Mouse (Mus musculus): Measurements from ENCODE around the gene Fam32a. TPM values are rescaled to one million over a fixed set of nuclear protein-coding genes. Genes with fewer than 3 reads are reported as not detected.

Fam32a gene
- polyA plus RNA-seq, 1 experiment: 62.5 TPM

DNA sequence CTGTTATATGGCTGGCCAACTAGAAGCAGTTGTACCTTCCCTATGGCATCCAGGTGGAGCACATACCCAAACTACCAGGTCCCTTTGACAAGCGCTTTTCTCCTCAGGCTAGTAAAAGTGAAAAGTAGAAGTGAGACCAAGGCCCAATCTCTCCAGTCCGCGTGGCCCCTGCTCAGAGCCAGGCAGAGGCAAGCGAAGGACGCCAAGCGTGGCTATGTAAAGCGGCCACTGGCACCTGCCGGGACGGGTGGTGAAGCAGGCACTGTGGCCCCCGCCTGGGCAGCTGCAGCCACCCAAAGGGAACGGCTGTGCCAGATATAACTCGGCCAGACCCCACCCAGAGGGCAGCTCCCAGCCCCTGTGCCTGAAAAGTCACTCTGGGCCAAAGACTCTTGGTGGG, 51.1 kb downstream of the Fam32a start:
- TF ChIP-seq POLR2A (IDR thresholded peaks at IDR 0.05; ENCODE audit: control insufficient read depth, extremely low read depth, insufficient read depth, low read length, poor library complexity): no peak
- TF ChIP-seq CTCF (IDR thresholded peaks at IDR 0.05; ENCODE audit: borderline replicate concordance, control insufficient read depth, extremely low read depth, insufficient read depth, low read length, poor library complexity): no peak
- no peak for DNase-seq
- Histone ChIP-seq H3K36me3 (ENCODE audit: control insufficient read depth, insufficient read depth, low read length) (no peaks in the 10 kb centered on the region), H3K4me1 (replicated peaks; ENCODE audit: control insufficient read depth, insufficient read depth, low read length) (peaks cover 31% of the 10 kb centered on the region), H3K4me3 (ENCODE audit: control insufficient read depth, insufficient read depth, low read length) (no peak overlapping the region), H3K27me3 (ENCODE audit: control insufficient read depth, insufficient read depth, low read length) (no peaks in the 10 kb centered on the region; the same call in 1 of the 2 replicates), H3K27ac (ENCODE audit: control insufficient read depth, insufficient read depth, low read length) (no peak overlapping the region)
- WGBS: 85% methylated on average over 12 of the region's 12 CpGs

DNA sequence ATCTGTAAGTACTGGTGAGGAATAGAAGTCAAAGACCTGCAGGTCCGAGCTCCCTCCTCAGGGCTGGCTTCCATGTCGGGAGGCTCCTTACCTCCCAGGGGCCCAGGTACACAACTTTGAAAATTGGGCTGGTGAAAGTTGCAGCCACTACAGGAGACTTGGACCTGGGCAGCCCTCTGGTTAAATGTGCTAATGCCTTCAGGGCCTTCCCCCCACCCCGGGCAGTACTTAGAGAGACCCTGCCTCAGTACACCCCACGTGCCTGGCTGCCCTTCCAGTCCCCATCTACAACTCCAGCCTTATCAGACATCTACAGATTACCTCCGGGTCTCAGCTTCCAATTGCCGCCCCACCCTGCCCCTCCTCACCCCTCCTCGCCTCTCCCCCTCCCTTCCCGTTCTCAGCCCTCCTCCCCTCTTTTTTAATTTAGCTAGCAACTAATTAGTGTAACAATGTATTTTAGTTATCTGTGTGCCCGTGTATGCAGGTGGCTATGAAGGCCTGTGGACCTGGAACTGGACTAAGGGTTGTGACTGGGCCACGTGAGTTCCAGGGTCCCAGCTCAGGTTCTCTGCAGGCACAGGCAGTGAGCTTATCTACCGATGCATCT, 51.6 kb downstream of the Fam32a start:
- no peak for DNase-seq
- no peak overlapping the region for H3K4me3 ChIP-seq (ENCODE audit: control insufficient read depth, insufficient read depth, low read length)
- no peaks in the 10 kb centered on the region; the same call in 1 of the 2 replicates for H3K27me3 ChIP-seq (ENCODE audit: control insufficient read depth, insufficient read depth, low read length)
- TF ChIP-seq POLR2A (IDR thresholded peaks at IDR 0.05; ENCODE audit: control insufficient read depth, extremely low read depth, insufficient read depth, low read length, poor library complexity): no peak
- TF ChIP-seq CTCF (IDR thresholded peaks at IDR 0.05; ENCODE audit: borderline replicate concordance, control insufficient read depth, extremely low read depth, insufficient read depth, low read length, poor library complexity): no peak
- H3K4me1 ChIP-seq (replicated peaks; ENCODE audit: control insufficient read depth, insufficient read depth, low read length): peaks cover 27% of the 10 kb centered on the region
- WGBS: 91% methylated on average over 11 of the region's 11 CpGs
- H3K36me3 ChIP-seq (ENCODE audit: control insufficient read depth, insufficient read depth, low read length): no peaks in the 10 kb centered on the region
- no peak overlapping the region for H3K27ac ChIP-seq (ENCODE audit: control insufficient read depth, insufficient read depth, low read length)

DNA sequence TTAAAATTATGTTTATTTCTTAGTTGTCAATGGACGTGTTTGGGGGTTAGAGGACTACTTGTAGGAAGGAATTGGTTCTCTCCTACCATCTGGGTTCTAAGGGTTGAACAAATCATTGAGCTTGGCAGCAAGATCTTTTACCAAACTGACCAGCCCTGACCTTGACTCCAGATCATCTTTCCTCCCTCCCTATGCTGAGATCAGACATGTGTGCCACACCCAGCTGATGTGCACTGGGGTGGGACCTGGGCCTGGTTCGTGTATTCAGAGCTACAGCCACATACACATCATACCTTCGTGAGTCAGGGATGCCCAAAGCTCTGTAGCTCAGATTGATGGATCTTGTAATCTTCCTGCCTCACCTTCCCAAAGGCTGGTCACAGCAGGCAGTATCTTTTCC, 52.2 kb downstream of the Fam32a start:
- no peak overlapping the region for H3K27ac ChIP-seq (ENCODE audit: control insufficient read depth, insufficient read depth, low read length)
- DNase-seq: no peak
- WGBS: 81% methylated on average over 3 of the region's 3 CpGs
- H3K36me3 ChIP-seq (ENCODE audit: control insufficient read depth, insufficient read depth, low read length): no peaks in the 10 kb centered on the region
- TF ChIP-seq POLR2A (IDR thresholded peaks at IDR 0.05; ENCODE audit: control insufficient read depth, extremely low read depth, insufficient read depth, low read length, poor library complexity) (no peak), CTCF (IDR thresholded peaks at IDR 0.05; ENCODE audit: borderline replicate concordance, control insufficient read depth, extremely low read depth, insufficient read depth, low read length, poor library complexity) (no peak)
- no peak overlapping the region for H3K4me3 ChIP-seq (ENCODE audit: control insufficient read depth, insufficient read depth, low read length)
- peaks cover 29% of the 10 kb centered on the region for H3K4me1 ChIP-seq (replicated peaks; ENCODE audit: control insufficient read depth, insufficient read depth, low read length)
- no peaks in the 10 kb centered on the region; the same call in 1 of the 2 replicates for H3K27me3 ChIP-seq (ENCODE audit: control insufficient read depth, insufficient read depth, low read length)

DNA sequence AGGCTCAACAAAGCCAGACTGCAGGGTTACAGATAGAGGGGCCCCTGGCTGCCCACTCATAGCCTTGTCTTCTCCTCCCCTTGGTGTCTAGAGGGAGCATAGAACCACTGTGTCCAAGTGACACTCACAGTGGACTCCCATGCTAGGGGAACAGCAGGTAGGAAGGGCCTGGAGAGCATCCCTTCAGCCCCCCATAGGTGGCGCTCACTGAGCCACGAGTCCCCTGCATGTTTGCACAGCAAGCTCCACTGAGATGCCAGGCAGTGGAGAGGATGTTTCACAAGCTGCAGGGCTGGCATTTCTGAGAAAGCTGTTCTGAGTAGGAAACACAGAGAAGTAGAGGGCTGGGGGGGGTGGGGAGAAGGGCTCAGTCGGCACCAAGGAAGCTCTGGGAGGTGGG, 52.8 kb downstream of the Fam32a start:
- no peak overlapping the region for H3K4me3 ChIP-seq (ENCODE audit: control insufficient read depth, insufficient read depth, low read length)
- DNase-seq: peak; percentile 87
- H3K27me3 ChIP-seq (ENCODE audit: control insufficient read depth, insufficient read depth, low read length): no peaks in the 10 kb centered on the region; the same call in 1 of the 2 replicates
- TF ChIP-seq CTCF (IDR thresholded peaks at IDR 0.05; ENCODE audit: borderline replicate concordance, control insufficient read depth, extremely low read depth, insufficient read depth, low read length, poor library complexity) (peak; percentile 87), POLR2A (IDR thresholded peaks at IDR 0.05; ENCODE audit: control insufficient read depth, extremely low read depth, insufficient read depth, low read length, poor library complexity) (no peak)
- WGBS: 4% methylated on average over 3 of the region's 3 CpGs
- no peak overlapping the region for H3K27ac ChIP-seq (ENCODE audit: control insufficient read depth, insufficient read depth, low read length)
- H3K36me3 ChIP-seq (ENCODE audit: control insufficient read depth, insufficient read depth, low read length): no peaks in the 10 kb centered on the region
- H3K4me1 ChIP-seq (replicated peaks; ENCODE audit: control insufficient read depth, insufficient read depth, low read length): peaks cover 35% of the 10 kb centered on the region

DNA sequence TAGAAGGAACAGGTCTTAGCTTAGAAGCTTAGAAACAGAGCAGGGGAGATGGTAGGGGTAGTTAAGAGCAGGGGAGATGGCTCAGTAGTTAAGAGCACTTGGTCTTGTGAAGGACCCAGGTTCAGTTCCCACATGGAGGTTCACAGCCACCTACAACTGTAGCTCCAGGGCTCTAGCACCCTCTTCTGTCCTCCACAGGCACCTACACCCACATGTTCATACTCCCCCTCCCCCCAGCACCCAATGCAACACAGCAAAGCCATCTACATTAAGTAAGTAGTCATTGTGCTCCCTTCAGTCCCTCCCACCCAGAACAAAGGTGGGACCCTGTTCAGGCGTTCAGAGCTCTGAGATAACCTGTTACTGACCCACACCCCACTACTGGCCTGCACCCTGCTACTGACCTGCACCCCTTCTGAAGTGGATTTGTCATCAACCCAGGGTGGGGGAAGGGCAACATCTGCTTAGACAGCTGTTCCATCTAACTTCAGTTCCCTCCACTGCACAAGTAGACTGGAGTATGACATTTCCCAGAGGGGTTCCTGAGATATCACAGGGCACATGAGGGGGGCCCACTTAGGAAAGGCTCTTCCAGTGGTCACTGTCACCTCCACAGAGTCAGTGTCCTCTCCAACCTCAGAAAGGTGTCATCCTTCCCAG, 53.7 kb downstream of the Fam32a start:
- H3K27me3 ChIP-seq (ENCODE audit: control insufficient read depth, insufficient read depth, low read length): no peaks in the 10 kb centered on the region; the same call in 1 of the 2 replicates
- peaks cover 38% of the 10 kb centered on the region for H3K4me1 ChIP-seq (replicated peaks; ENCODE audit: control insufficient read depth, insufficient read depth, low read length)
- H3K36me3 ChIP-seq (ENCODE audit: control insufficient read depth, insufficient read depth, low read length): no peaks in the 10 kb centered on the region
- TF ChIP-seq CTCF (IDR thresholded peaks at IDR 0.05; ENCODE audit: borderline replicate concordance, control insufficient read depth, extremely low read depth, insufficient read depth, low read length, poor library complexity) (no peak), POLR2A (IDR thresholded peaks at IDR 0.05; ENCODE audit: control insufficient read depth, extremely low read depth, insufficient read depth, low read length, poor library complexity) (no peak)
- 100% methylated on average over 1 of the region's 1 CpGs for WGBS
- H3K27ac ChIP-seq (ENCODE audit: control insufficient read depth, insufficient read depth, low read length): no peak overlapping the region
- no peak overlapping the region for H3K4me3 ChIP-seq (ENCODE audit: control insufficient read depth, insufficient read depth, low read length)
- no peak for DNase-seq

DNA sequence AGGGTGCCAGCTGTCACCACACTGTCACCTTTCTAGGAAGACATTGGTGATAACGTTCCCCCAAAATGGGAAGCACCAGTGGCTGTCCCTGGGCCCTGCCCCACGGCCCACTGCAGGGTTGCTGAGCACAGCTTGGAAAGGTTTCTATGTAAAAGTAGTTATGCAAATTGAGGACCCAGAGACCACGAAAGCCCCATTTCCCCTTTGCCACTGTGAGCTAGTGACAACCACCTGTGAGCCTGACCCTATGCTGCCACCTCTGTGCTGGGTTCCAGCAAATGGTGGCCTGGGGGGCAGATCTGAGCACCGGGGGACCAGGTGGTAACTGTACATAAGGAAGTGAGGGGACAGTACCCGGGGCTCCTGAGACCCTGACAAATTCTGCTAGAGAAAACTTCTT, 54.3 kb downstream of the Fam32a start:
- Histone ChIP-seq H3K36me3 (ENCODE audit: control insufficient read depth, insufficient read depth, low read length) (no peaks in the 10 kb centered on the region), H3K27ac (ENCODE audit: control insufficient read depth, insufficient read depth, low read length) (no peak overlapping the region), H3K27me3 (ENCODE audit: control insufficient read depth, insufficient read depth, low read length) (no peaks in the 10 kb centered on the region), H3K4me1 (replicated peaks; ENCODE audit: control insufficient read depth, insufficient read depth, low read length) (peaks cover 37% of the 10 kb centered on the region), H3K4me3 (ENCODE audit: control insufficient read depth, insufficient read depth, low read length) (no peak overlapping the region)
- DNase-seq: peak; percentile 29
- TF ChIP-seq POLR2A (IDR thresholded peaks at IDR 0.05; ENCODE audit: control insufficient read depth, extremely low read depth, insufficient read depth, low read length, poor library complexity): no peak
- TF ChIP-seq CTCF (IDR thresholded peaks at IDR 0.05; ENCODE audit: borderline replicate concordance, control insufficient read depth, extremely low read depth, insufficient read depth, low read length, poor library complexity): no peak
- WGBS: 11% methylated on average over 5 of the region's 5 CpGs

Other genes starting within 250 kb of the Fam32a start
- gene Cyp4f18, start 210.1 kb upstream of the Fam32a start, polyA plus RNA-seq (2012; rRNA removed): 10.9 and 13.9 TPM in 2 replicates
- 0.13 TPM in 1 of 2 replicates, not detected in the other for gene Olfr372, start 178.5 kb upstream of the Fam32a start, polyA plus RNA-seq (2012; rRNA removed)
- gene Olfr373, start 136.6 kb upstream of the Fam32a start, polyA plus RNA-seq (2012; rRNA removed): 0.32 TPM in 1 of 2 replicates, not detected in the other
- 0.17 and 0.27 TPM in 2 replicates for gene Olfr374, start 112.7 kb upstream of the Fam32a start, polyA plus RNA-seq (2012; rRNA removed)
- gene Tpm4, start 84.8 kb upstream of the Fam32a start, polyA plus RNA-seq (2012; rRNA removed): 47.7 and 55.6 TPM in 2 replicates
- 95.8 and 112 TPM in 2 replicates for gene Rab8a, start 58.5 kb upstream of the Fam32a start, polyA plus RNA-seq (2012; rRNA removed)
- gene Hsh2d, start 30.1 kb upstream of the Fam32a start, polyA plus RNA-seq (2012; rRNA removed): 11.9 and 13.2 TPM in 2 replicates
- 0.77 and 0.78 TPM in 2 replicates for gene Cib3, start 6.9 kb upstream of the Fam32a start, polyA plus RNA-seq (2012; rRNA removed)
- gene Gm11034, start 6.1 kb upstream of the Fam32a start, polyA plus RNA-seq (2012; rRNA removed): not detected in 2 replicates
- 167 and 183 TPM in 2 replicates for gene Ap1m1, start 20.3 kb downstream of the Fam32a start, polyA plus RNA-seq (2012; rRNA removed)
- 13.6 and 19.8 TPM in 2 replicates for gene Gm10282, start 85.5 kb downstream of the Fam32a start, polyA plus RNA-seq (2012; rRNA removed)
- 62.1 and 86.9 TPM in 2 replicates for gene Klf2, start 99.3 kb downstream of the Fam32a start, polyA plus RNA-seq (2012; rRNA removed)
- gene Eps15l1, start 201.7 kb downstream of the Fam32a start, polyA plus RNA-seq (2012; rRNA removed): 87.2 and 91.4 TPM in 2 replicates
- 0.31 and 0.32 TPM in 2 replicates for gene Calr3, start 224.1 kb downstream of the Fam32a start, polyA plus RNA-seq (2012; rRNA removed)
- gene 1700030K09Rik, start 224.2 kb downstream of the Fam32a start, polyA plus RNA-seq (2012; rRNA removed): 7.2 and 9.5 TPM in 2 replicates